Mouse (Mus musculus) urinary bladder, adult 18-20 months (tissue): ENCODE results near the gene Dyrk1a.

Experiments used
- DNase-seq, 2 experiments: peaks; one replicate each; pipeline ENCODE4 v3.0.0; 2022; ENCODE audit warnings: low spot score in 2 of 2, mixed read lengths in 2 of 2

The Dyrk1a gene

DNA sequence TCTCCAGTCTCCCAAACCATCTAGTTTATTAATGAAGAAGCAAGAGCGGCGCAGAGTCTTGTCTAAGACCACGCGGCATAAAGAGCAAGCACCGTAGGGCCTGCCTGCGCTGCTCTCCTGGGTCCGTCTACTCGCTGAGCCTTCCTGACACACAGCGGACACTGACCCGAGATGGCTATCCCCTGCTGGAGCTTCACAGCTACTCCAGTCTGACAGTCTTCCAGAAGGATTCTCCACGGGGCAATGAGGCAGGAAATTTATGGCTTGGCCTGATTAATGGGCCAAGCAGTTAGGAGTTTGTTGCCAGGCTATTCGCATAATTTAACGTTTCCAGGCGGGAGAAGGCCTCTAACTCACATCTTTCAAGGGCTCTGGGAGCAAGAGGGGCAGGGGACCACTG is 144.7 kb downstream of the Dyrk1a start:
- DNase-seq, result no peak

DNA sequence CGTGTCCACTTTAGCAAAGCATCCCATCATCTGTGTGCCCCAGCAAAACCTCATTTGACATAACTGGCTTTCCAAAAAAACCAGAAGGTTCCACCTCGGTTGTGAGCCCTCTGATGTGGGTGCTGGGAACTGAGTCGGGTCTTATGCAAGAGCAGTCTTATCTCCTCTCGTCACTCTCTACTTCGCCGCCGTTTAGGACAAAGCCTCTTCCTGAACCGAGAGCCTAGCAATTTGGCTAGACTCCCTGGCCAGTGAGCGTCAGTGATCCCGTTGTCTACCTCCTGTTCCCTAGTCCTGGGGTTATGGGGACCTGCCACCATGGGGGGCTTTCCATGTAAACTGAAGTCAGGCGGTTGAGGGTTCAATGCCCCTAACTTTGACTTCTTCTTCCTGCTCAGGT is 147.2 kb downstream of the Dyrk1a start:
- no peak for DNase-seq

DNA sequence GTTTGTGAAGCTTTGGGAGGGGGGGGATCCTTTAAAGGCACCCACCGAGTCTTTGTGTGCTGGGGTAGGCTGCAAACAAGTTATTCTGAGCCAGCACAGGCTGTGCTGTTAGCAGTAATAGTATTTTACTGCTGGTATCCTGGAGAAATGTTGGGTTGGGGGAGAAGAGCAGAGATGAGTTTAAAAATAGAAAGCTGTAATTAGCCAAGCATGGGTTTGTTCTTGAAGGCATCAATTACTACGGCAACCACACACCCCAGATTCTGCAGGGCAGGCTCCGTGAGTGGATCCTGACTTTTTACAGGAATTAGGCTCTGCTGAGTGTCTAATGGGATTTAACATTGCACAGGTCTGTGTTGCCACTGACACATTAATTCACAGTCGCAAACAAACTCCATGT is 149.1 kb downstream of the Dyrk1a start:
- DNase-seq, result no peak

DNA sequence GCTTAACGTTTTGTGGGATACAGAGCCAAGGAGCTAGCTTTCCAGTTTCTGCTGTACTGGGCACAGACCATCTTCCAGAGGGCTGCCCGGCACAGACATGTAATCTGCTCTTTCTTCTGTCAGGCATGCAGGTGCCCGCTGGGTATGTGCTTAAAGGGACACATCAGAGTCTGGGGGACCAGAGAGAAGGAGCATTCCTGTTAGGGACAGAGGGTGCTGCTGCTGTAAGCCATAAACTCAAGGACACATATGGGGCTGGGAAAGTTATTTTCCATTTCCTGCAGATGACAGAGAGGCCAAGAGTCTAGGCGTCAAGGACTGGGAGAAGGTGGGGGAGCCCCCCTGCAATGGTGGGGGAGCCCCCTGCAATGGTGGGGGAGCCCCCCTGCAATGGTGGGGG is 149.7 kb downstream of the Dyrk1a start:
- no peak for DNase-seq

DNA sequence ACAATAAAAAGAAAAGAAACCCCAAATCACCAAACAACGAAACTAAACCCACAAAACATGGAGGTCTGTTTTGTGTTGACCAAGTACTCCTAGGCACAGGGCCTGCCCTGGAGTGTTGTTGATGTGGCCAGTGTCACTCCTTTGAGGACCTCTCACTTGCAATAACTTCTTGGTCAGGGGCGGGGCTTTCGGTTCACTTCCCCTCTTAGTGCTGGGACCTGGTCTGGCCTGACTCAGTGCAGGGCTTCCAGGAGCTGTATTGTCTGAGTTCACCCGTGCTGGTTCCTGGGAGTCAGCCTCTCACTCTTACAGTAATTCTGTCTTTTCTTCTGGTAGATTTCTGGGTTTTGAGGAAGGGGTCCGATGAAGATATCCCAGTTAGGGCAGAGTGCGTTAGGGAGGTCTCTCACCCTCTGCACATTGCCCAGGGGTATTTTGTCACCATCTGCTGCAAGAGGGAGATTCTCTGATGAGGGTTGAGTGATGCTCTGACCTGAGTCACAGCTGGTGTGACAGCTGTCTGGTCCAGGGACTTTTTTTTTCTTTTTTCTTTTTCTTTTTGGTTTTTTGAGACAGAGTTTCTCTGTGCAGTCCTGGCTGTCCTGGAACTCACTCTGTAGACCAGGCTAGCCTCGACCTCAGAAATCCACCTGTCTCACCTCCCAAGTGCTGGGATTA is 150.8 kb downstream of the Dyrk1a start:
- DNase-seq, result no peak

DNA sequence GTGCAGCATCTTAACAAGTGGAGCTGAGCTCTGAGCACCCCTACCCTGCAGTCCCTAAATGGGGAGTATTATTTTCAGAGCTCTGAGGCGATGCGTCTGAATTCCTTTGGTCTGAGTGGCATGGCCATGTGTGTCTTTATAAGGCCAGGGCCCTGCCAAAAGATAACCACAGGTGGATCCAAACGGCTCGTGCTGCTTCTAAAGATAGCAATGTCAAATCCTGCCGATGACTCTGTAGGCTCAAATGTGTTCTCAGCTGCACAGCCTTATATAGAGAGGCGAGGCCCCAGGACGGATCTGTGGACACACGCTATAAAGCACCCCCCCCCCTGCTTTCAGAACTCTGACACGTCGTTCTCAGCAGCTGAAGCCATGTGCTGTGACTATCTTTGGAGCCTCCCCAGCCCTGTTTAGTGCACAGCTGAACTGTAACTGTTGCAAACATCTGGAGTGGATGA is 151.8 kb downstream of the Dyrk1a start:
- no peak for DNase-seq

DNA sequence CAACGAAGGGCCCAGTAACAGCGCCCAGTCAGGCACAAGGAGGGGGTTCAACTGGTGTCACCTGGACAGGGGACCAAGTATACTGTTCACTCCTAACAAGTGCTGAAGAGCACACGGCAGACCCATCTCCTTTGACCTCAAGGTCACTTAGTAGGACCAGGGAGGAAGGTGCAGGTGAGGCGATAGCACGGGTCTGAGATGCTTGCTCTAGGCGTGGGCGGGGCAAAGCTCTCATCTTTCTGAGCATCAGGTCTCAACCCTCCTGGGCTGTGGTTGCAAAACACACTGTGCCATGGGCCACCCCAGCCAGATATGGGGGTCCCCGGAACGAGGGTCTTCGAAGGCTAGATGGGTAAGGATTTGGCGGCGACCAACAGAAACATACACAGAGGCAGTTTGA is 153.1 kb downstream of the Dyrk1a start:
- no peak for DNase-seq

DNA sequence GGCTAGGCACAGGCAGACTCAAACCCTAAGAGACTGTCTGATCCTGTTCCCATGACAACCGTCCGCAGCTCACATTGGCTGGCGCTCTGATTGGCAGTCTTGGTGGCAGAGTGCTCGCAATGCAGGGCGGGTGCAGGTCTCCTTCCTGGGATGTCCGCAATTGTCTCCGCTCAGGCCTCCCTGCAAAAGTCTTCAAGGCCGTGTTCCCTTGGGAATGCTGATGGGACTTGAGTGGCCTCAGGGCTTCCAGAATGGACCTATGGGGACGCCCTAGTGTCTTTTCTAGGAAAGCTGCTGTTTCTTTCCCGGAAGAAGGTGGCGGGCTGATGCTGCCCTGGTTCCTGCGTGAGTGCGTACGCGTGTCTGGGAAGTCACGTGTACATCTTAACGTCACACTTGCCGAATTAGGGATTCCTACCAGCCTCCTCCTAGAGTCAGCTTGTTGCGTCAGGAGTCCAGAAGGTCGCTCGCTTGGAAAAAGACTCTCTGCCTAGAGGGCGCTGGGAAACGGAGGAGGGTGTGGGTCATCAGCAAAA is 154.3 kb downstream of the Dyrk1a start:
- DNase-seq, result peak; percentile 54 to 71

DNA sequence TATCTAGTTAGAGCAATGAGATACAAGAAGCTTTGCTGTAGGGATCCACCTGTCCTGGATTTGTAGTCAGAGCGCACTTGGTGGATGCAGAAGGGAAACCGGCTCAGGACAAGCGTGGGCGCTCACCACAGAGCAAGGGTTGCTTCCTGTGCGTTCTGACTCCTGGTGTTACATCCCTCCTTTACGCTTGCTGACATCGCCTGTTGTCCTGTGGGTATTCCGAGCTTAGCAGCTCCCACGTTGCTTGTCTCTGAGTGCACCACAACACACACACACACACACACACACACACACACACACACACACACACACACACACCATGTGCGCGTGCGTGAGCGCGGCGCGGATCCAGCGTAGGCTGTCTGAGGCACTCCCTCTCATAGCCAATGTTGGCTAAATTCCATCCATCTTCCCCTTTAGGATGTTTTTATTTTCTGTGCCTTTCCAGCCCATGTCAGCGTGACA is 155.0 kb downstream of the Dyrk1a start:
- DNase-seq, result no peak

DNA sequence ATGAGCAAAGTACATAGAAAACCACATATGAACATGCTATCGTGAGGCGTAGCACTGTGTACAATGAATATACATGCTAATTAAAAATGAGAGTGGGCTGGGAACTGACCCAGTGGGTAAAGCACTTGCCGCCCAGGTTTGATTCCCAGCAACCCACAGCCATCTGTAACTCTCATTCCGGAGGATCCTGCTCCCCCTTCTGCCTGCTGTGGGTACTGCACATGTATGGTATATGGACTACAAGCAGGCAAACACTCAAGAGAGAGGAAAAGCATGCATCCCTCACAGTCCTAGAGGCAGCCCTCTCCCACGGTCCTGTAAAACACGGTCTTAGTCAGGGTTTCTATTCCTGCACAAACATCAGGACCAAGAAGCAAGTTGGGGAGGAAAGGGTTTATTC is 159.4 kb downstream of the Dyrk1a start:
- no peak for DNase-seq

DNA sequence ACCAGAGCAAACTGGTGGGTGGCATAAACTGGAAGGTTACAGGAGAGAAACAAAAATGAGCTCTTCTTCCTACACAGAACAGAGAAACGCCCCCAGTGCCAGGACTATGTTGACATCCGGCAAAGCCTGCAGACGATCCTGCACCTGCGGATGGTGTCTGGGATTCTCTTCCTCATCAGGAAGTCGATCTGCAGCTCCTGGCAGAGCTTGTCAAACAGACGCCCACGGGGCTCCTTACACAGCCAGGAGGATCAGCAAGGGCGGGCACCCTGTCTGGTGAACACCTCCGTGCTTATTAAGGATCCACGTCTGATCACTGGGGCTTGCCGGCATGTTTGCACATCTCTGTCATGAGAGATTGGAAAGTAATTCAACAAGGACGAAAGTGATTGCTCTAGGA is 161.2 kb downstream of the Dyrk1a start:
- DNase-seq, result no peak

DNA sequence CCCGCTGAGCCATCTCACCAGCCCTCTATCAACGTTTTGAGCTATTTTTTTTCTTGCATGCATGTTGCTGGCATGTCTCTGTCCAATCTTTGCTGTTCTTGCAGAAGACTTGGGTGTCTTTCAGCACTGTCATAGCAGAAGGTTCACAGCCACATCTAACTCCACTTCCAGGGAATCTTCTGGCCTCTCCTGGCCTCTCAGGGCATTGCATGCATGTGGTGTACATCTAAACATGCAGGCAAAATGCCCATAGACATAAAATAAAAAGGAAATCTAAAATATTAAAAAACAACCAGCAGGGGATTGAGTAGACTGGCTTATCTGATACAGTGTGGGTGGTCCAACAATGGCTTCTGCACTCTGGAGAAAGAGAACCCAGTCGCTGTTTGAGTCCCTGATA is 165.7 kb downstream of the Dyrk1a start:
- DNase-seq, result no peak

DNA sequence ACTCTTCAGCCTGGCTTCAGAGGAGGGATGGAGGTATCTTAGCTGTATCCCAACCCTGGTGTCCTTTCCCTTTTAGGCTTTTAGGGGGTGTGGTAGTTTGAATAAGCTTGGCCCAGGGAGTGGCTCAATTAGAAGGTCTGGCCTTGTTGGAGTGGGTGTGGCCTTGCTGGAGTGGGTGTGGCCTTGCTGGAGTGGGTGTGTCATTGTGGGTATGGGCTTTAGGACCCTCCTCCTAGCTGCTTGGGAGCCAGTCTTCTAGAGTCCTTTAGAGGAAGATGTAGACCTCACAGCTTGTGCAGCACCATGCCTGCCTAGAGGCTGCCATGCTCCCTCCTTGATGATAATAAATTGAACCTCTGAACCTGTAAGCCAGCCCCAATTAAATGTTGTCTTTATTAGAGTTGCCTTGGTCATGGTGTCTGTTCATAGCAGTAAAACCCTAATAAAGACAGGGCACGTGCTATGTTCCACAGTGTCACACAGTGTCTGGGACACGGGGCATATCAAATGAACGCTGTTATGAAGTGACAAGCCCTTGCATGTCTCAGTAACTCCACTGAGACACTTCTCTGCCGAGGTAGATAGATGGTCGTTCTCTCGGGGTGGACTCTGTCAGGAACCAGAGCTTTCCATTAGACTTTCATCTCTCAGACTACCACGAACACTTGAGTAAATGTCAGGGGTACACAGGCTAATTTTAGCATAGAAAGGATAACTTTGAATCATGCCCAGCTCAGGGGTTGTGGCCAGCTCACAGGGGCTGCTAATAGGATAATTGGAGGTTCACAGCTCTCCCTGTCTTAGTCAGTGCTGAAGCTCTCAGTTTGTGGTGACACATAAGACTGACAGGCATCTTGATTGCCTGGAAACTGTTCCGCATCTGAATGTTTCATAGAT is 166.9 kb downstream of the Dyrk1a start:
- DNase-seq, result no peak

DNA sequence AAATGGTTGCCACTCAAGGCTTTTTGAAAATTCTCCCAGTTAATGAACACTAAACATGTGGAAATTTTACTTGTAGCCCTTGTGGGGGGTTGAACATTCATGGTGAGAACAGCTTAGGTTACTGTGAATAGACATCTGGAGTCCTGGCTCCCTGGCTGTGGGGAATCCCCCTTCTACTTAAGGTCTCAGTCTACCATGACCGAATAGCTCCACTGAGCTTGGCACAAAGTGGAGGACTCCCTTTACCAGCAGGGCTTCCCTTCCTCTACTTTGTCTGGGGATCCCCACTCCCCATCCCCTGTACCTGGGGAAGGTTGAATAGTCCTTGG is 167.5 kb downstream of the Dyrk1a start:
- DNase-seq, result no peak

DNA sequence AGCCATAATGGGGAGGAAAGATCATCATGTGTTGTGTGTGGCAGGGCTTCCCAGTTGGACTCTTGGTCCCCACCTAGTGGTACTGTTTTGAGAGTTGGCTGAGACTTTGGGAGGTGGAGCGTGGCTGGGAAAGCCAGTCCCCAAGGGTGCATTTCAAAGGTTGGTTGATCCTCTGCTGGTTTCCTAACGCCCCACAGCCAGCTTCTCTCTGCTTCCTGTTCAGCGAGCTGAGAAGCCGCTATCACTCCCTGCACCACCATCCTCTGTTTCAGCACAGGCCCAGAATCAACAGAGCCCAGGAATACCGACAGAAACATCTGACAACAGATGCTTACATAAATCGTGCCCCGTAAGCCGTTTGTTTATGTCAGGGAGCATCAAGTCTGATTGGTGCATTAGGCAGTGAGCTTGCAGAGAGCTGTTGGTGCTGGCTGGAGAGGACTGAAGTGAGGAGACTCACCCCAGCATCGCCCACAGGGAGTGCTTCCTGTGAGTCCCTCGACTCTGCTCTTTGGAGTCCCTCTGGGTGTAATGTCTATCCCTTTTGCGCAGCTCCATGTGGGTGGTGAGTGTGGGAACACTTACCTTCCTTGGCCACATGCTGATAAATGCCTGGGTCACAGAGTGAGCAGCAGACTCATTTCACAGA is 174.2 kb downstream of the Dyrk1a start:
- DNase-seq, result no peak

DNA sequence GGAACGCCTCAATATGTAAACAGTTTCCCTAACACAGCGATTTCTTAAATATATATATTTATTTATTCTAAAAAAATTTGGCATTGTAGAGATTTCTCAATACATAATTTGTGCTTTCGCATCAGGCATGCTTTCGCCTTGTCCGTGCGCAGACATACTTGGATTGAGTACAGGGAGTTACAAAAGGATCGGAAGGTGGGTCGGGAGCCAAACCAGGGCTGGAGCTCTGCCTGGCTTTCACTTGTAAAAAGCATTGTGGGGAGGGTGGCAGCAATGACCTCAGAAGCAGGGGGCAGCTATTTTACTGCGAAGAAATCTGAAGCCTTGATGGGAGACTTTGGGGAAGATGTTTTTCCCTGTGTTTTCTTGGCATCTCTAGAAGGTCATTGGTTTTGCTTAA is 175.2 kb downstream of the Dyrk1a start:
- DNase-seq, result no peak
